Mouse (Mus musculus): ENCODE measurements at regions not wholly inside any gene's neighbourhood (a gene's known extent, or its start where the extent isn't known, plus 50 kb on each side); places are given as distances from the start of the nearest gene placed in this dataset.

DNA sequence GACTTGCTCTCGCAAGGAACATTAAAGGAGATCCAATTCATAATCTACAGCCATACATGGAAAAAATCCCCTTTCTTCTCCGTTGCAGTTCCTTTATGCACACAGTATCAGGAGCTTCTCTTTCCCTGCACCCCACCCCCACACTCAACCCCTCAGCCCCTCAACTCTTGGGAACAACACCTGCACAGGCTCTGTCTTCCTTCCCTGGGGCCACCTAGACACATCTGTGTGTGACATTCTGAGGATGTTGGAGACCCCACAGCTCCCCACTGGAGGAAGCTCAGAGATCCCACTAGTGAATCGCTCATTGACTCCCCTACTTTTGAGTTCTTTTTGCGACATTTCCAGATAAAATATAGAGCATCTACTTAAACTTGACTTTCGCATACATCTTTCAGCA, 174.4 kb downstream of the Icos start:
- TF ChIP-seq EP300 (IDR thresholded peaks at IDR 0.05; ENCODE audit: low read depth) (no peak), CTCF (IDR thresholded peaks at IDR 0.05; ENCODE audit: low read depth) (no peak)
